Mouse (Mus musculus) olfactory bulb, adult 2 months (tissue): ENCODE data around the gene Grik2.
A peak's percentile ranks its signal among the peaks of the same experiment; 100 is the strongest.

Experiments used
- CTCF ChIP-seq: fragments of 200-500 bp; IDR thresholded peaks from 2 replicates; pipeline ENCODE4 v1.5.1; 2012; ENCODE audit warnings: low read depth, mild to moderate bottlenecking, low read length, moderate library complexity; ENCODE audit not compliant: insufficient read depth
- POLR2A ChIP-seq: fragments of 200-500 bp; IDR thresholded peaks from 2 replicates; pipeline ENCODE4 v1.6.1; 2012; ENCODE audit warnings: mild to moderate bottlenecking, low read depth, low read length, moderate library complexity; ENCODE audit not compliant: insufficient read depth

DNA sequence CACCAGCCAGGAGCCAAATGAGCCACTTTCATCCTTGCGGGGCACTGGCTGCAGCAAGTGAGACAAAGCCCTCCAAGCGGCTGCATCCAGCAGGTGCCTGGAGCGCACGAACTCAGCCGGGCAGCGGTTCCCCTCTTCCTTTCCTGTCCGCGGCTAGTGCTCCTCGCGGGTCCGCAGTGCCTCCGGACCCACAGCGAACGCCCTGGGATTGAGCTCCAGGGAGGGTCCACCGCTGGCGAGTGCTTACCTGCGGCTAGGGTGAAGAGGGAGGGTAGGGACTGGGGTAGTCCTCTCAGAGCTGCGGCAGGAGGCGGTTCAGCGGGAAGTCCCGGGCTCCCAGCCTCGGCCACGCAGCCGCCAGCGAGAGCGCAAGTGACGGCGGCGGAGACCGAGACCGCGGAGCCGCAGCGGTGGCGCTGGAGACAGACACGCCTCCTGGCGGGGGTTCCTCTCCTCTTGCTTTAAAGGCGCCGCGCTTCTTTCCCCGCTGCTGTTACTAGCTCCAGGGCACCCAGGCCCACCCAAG, at the start of gene Grik2:
- TF ChIP-seq POLR2A (peak; percentile 50; the same call in 1 of the 2 replicates), CTCF (0 out of 2 replicates have a peak, but pooled peaks have one; percentile 22)
